ENCODE assay signal across 8 mouse cellular contexts in the genomic region with DNA sequence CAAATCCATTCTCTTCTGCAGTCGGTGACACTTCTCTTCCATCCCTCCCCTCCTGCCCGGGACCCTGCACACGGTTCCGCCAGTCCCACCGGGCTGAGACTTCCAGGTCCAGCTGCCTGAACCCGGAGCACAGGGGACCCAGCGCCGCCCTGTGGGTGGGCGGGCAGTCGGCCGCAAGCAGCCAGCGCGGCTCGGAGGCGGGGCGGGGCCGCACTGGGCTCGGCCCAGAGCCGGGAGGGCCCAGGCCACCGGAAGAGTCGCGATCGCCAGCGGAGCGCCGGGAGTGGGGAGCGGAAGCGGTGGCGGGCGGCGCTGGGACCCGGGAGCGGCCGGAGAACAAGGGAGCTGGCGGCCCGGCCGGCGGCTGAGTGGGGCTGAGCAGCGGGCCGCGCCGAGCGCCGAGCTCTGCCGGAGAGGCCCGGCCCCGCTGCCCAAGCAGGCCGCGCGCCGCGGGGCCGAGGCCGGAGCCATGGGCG. TPM values are rescaled to one million over a fixed set of nuclear protein-coding genes. Genes with fewer than 3 reads are reported as not detected.
DNase-seq lines count a peak whose midpoint lies in the region; ATAC-seq and TF ChIP-seq lines count a peak whose summit lies in the region.

Dvl3 (plus strand) TSS at position 257 of the 476 bp plus-strand sequence.

- no peaks in the 10 kb centered on the region for H3K9me3 ChIP-seq in G1E (replicated peaks)
- no peaks in the 10 kb centered on the region for H3K9me3 ChIP-seq in forebrain, postnatal 0 days (ENCODE audit: low read length)
- H3K9me3 ChIP-seq in lung, embryonic 15.5 days, result no peaks in the 10 kb centered on the region

- peak; percentile 40 for TF ChIP-seq POLR2A in cerebellum, adult 2 months (IDR thresholded peaks at IDR 0.05; ENCODE audit: borderline replicate concordance, insufficient read depth, low read length)
- TF ChIP-seq POLR2A in olfactory bulb, adult 2 months (IDR thresholded peaks at IDR 0.05; ENCODE audit: insufficient read depth, low read depth, low read length), result peak; percentile 73; the same call in 1 of the 2 replicates

- no peaks in the 10 kb centered on the region for H3K27me3 ChIP-seq in G1E (ENCODE audit: insufficient read depth, low read length)
- H3K27me3 ChIP-seq in cerebellum, adult 2 months (ENCODE audit: control insufficient read depth, insufficient read depth, low read length), result no peaks in the 10 kb centered on the region
- no peaks in the 10 kb centered on the region for H3K27me3 ChIP-seq in forebrain, postnatal 0 days (ENCODE audit: insufficient read depth, low read length)
- no peaks in the 10 kb centered on the region for H3K27me3 ChIP-seq in lung, embryonic 15.5 days

- peaks cover 40% of the 10 kb centered on the region for H3K4me1 ChIP-seq in G1E (ENCODE audit: insufficient read depth, low read depth, low read length)
- H3K4me1 ChIP-seq in cerebellum, adult 2 months (ENCODE audit: control insufficient read depth, insufficient read depth, low read length), result peaks cover 11% of the 10 kb centered on the region
- peaks cover 9% of the 10 kb centered on the region; the same call in 1 of the 2 replicates for H3K4me1 ChIP-seq in forebrain, postnatal 0 days (ENCODE audit: insufficient read depth)
- H3K4me1 ChIP-seq in lung, embryonic 15.5 days, result peaks cover 17% of the 10 kb centered on the region
- peaks cover 16% of the 10 kb centered on the region for H3K4me1 ChIP-seq in olfactory bulb, adult 2 months (ENCODE audit: control insufficient read depth, insufficient read depth, low read length)

- intact Hi-C loops in heart, postnatal 36 days (cut with DNase I), result loop anchor here (1.0 to 5.0 kb wide), 3 partner anchors 18 to 96 kb away; partner anchors contain the start of genes Alg3, Eef1akmt4, Eif2b5 and Gm49333

- peak within 1 kb of the TSS; percentile 94 for H3K9ac ChIP-seq in forebrain, postnatal 0 days
- peak within 1 kb of the TSS; percentile 98 for H3K9ac ChIP-seq in lung, embryonic 15.5 days

- peak within 1 kb of the TSS; percentile 86 for H3K4me2 ChIP-seq in forebrain, postnatal 0 days (ENCODE audit: low read depth)
- peak within 1 kb of the TSS; percentile 71 for H3K4me2 ChIP-seq in lung, embryonic 15.5 days

- TF ChIP-seq CTCF in G1E (IDR thresholded peaks at IDR 0.05; ENCODE audit: low read depth, low read length), result no peak
- TF ChIP-seq CTCF in cerebellum, adult 2 months (IDR thresholded peaks at IDR 0.05; ENCODE audit: borderline replicate concordance, insufficient read depth, low read depth, low read length), result no peak
- TF ChIP-seq CTCF in forebrain, postnatal 0 days (IDR thresholded peaks at IDR 0.05; ENCODE audit: low read depth), result peak; percentile 60
- no peak for TF ChIP-seq CTCF in olfactory bulb, adult 2 months (IDR thresholded peaks at IDR 0.05; ENCODE audit: insufficient read depth, low read depth, low read length)

- peak; percentile 73 for ATAC-seq in G1E (ENCODE audit: extremely low read depth, insufficient number of reproducible peaks, low FRiP score, poor library complexity, severe bottlenecking)
- ATAC-seq in forebrain, postnatal 0 days, result peak; percentile 96
- ATAC-seq in lung, embryonic 15.5 days (ENCODE audit: borderline replicate concordance, extremely low read depth, low FRiP score, low TSS enrichment), result peak; percentile 98

- peak within 1 kb of the TSS; percentile 97 for H3K4me3 ChIP-seq in G1E (ENCODE audit: low read depth, low read length)
- peak within 1 kb of the TSS; percentile 94 for H3K4me3 ChIP-seq in cerebellum, adult 2 months (replicated peaks; ENCODE audit: insufficient read depth, low read depth, low read length)
- peak within 1 kb of the TSS; percentile 93 for H3K4me3 ChIP-seq in forebrain, postnatal 0 days (ENCODE audit: low read depth, low read length)
- peak within 1 kb of the TSS; percentile 89 for H3K4me3 ChIP-seq in lung, embryonic 15.5 days
- H3K4me3 ChIP-seq in olfactory bulb, adult 2 months (ENCODE audit: insufficient read depth, low read depth, low read length), result peak within 1 kb of the TSS; percentile 76

- peak within 1 kb of the TSS; percentile 85 for H3K27ac ChIP-seq in cerebellum, adult 2 months (ENCODE audit: insufficient read depth, low read length)
- H3K27ac ChIP-seq in forebrain, postnatal 0 days (ENCODE audit: low read depth, low read length), result peak within 1 kb of the TSS; percentile 86
- peak within 1 kb of the TSS; percentile 92 for H3K27ac ChIP-seq in lung, embryonic 15.5 days
- H3K27ac ChIP-seq in olfactory bulb, adult 2 months (ENCODE audit: insufficient read depth, low read depth, low read length), result peak within 1 kb of the TSS; percentile 59

- H3K36me3 ChIP-seq in G1E (replicated peaks), result peaks cover 37% of the 10 kb centered on the region
- peaks cover 14% of the 10 kb centered on the region; the same call in 1 of the 2 replicates for H3K36me3 ChIP-seq in forebrain, postnatal 0 days (ENCODE audit: insufficient read depth)
- peaks cover 20% of the 10 kb centered on the region; the same call in 1 of the 2 replicates for H3K36me3 ChIP-seq in lung, embryonic 15.5 days

- peak; percentile 97 for DNase-seq in G1E (ENCODE audit: low spot score)
- DNase-seq in cerebellum, adult 2 months, result peak; percentile 89 to 93
- peak; percentile 88 for DNase-seq in forebrain, postnatal 0 days
- peak; percentile 91 to 93 for DNase-seq in heart, postnatal 36 days
- DNase-seq in layer of hippocampus, adult 8-10 months (ENCODE audit: low spot score in 2 of 2), result peak; percentile 73 to 81
- DNase-seq in thymus, adult 18-20 months, result peak; percentile 72 to 73

- under 1% methylated on average over 50 of the region's 55 CpGs for WGBS in cerebellum, adult 2 months
- WGBS in forebrain, postnatal 0 days, result 2% methylated on average over 39 of the region's 55 CpGs
- under 1% methylated on average over 34 of the region's 55 CpGs for WGBS in lung, embryonic 15.5 days
- WGBS in olfactory bulb, adult 2 months, result under 1% methylated on average over 45 of the region's 55 CpGs

RNA-seq across cellular contexts. Expression of gene Dvl3, which starts in this region (rescaled TPM):
- total RNA-seq in G1E (2014; fragmentation: Nextera tagmentation) (51.8 and 57.2 TPM in 2 replicates), G1E (2017) (2.8 and 3.0 TPM in 2 replicates)
- 26.9 and 28.2 TPM in 2 replicates for polyA plus RNA-seq in G1E (2012)
- polyA plus RNA-seq in cerebellum, adult 2 months (2012; rRNA removed), result 60.2 and 66.5 TPM in 2 replicates
- total RNA-seq in forebrain, postnatal 0 days (2014; rRNA removed), result 21.1 and 28.6 TPM in 2 replicates
- 23.9 and 25.8 TPM in 2 replicates for polyA plus RNA-seq in forebrain, postnatal 0 days (2015; fragmentation: Nextera tagmentation; extraction: Ambion mirVana)
- 10 to 100 TPM; 44.9 to 47.2 TPM for total RNA-seq in heart, postnatal 36 days (2021)
- total RNA-seq in layer of hippocampus, adult 8-10 months (2022), result 10 to 100 TPM; 50.2 to 61.7 (median 53.6) TPM
- polyA plus RNA-seq in lung, embryonic 15.5 days (2015; fragmentation: Nextera tagmentation; extraction: Ambion mirVana), result 17.4 and 21.7 TPM in 2 replicates
- 115 TPM in 1 of 2 replicates, not detected in the other for polyA plus RNA-seq in olfactory bulb, adult 2 months (2012; ENCODE audit: insufficient read depth, insufficient read length, low replicate concordance, missing spikeins)

Comparison
In these comparisons a context has a peak if more than half of its experiments do, and no peak if none do; other contexts are left out.
1. Peak in every context shown above with its lines: DNase-seq, ATAC-seq, H3K4me3 ChIP-seq and H3K27ac ChIP-seq.